Mouse (Mus musculus) CH12F3 (cell line): Measurements from ENCODE around the gene Ogfod2.

Experiments
- in situ Hi-C: fragments of 300-500 bp; cut with MboI; formaldehyde crosslinking; loops from 2 replicates; pipeline ENCODE4 v1.14.3; 2020; ENCODE audit warnings: low sequenced_read_pairs

Gene Ogfod2

GRCm38 (mm10) chr5:124093120-124093794 lies 18.8 kb upstream of the Ogfod2 start:
- in situ Hi-C loops: loop anchor here (25.0 kb wide), 1 partner anchor 281 kb away; no protein-coding TSS in a partner anchor

GRCm38 (mm10) chr5:124093852-124094604 lies 18.1 kb upstream of the Ogfod2 start:
- in situ Hi-C loops: loop anchor here (25.0 kb wide), 1 partner anchor 282 kb away; no protein-coding TSS in a partner anchor

DNA sequence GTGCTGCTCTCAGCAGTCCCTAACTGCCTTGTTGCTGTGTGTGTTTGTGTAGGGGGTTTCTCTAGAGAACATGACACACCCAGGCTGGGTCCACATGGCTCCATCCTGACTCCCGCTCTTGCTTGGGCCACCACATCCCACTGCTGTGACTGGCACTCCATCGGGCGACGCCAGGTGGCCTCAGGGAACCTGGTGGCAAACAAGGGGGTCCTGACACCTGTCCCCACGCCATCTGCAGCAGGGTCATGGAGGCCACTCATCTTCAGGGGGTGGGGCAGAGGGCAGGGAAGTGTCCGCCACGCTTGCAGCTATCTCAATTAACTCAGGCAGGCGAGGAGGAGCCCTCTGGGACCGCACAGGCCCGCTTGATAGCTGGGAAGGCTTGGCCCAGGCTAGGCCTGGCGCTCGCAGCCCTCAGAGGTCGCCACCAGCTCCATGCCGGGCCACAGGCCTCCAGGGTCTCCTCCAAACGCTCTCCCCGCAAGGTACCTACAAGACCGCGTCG lies 17.0 kb upstream of the Ogfod2 start:
- in situ Hi-C loops: loop anchor here (25.0 kb wide), 1 partner anchor 283 kb away; no protein-coding TSS in a partner anchor

DNA sequence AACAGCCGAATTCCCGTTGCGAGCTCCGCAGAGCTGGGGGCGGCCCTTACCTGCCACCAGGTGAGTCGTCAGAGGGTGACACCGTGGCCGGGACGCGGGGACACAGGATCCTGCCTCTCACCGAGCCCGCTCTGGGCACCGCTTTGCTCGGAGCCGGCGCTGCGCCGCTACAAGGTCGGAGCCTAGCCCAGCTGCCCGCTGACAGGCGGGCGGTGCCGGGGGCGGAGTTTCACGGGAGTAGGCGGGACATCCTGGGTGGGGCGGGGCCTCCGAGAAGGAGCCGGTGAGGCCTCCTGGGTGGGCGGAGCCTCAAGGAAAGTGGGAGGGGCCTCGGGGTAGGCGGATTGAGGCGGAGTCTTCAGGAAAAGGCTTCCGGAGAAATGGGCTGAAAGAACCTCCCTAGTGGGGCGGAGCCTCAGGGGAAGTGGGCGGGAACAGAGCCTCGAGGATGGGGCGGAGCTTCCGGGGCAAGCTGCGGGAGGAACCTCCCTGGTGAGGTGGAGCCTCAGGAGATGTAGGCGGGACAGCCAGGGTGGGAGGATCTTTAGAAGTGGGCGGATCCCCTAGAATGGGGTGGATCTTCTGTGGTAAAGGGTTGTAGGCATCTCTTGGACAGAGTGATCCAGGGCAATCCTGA lies 16.4 kb upstream of the Ogfod2 start, which contains the start of gene Abcb9:
Gene Abcb9 (minus strand): TSS at position 203 of the 637 bp plus-strand sequence.
- in situ Hi-C loops: loop anchor here (25.0 kb wide), 1 partner anchor 283 kb away; no protein-coding TSS in a partner anchor

GRCm38 (mm10) chr5:124098923-124099322 lies 13.2 kb upstream of the Ogfod2 start:
- in situ Hi-C loops: loop anchor here (25.0 kb wide), 1 partner anchor 287 kb away; no protein-coding TSS in a partner anchor

GRCm38 (mm10) chr5:124100128-124101044 lies 11.7 kb upstream of the Ogfod2 start:
- in situ Hi-C loops: no loop called here

- in situ Hi-C loops: no loop called here
Measured at GRCm38 (mm10) chr5:124102326-124102725, 9.8 kb upstream of the Ogfod2 start.

DNA sequence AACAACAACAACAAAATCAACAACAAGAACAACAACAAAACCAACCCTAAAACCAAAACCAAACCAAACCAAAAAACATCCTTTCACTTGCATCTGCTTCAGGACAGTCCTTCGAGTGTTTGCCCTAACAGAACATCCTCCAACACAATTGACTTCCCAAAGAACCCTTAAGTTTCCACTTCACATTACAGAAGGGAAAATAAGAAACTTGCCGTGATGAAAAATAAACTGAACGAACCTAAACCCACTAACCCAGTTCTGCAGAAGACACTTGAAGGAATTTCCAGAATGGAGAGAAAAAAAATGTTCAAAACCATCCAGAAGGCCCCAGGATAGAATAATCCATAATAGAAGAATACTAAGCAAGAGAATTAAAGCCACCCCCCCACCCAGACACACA lies 9.1 kb upstream of the Ogfod2 start:
- in situ Hi-C loops: no loop called here

GRCm38 (mm10) chr5:124103552-124103951 lies 8.5 kb upstream of the Ogfod2 start:
- in situ Hi-C loops: no loop called here

DNA sequence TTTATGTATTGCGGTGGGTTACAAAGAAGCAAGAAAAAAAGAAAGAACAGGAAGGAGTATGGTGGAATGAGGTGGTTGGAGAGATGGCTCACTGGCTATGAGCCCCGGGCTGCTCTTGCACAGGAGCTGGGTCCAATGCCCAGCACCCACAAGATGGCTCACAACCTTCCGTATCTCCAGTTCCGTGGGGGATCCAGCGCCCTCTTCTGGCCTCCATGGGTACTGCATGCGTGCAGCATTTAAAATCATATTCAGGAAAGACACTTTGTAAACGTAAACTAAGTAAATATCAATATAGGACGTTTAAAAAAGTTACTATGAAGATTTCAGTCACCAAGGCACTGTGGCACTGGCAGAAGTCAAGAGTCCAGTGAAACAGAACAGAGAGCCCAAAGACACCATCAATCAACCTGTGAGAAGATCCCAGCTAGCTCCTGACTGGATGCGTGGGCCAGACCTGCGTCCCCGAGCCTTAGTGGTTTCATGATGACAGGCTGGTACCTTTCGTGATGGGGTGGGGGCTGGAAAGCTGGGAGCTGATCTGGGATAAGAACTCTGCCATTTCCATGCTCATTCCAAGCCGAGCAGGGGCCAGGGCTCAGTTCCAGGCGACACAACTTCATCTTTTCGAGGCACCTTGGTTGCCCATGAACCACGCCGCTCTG lies 888 bp upstream of the Ogfod2 start:
- in situ Hi-C loops: no loop called here

DNA sequence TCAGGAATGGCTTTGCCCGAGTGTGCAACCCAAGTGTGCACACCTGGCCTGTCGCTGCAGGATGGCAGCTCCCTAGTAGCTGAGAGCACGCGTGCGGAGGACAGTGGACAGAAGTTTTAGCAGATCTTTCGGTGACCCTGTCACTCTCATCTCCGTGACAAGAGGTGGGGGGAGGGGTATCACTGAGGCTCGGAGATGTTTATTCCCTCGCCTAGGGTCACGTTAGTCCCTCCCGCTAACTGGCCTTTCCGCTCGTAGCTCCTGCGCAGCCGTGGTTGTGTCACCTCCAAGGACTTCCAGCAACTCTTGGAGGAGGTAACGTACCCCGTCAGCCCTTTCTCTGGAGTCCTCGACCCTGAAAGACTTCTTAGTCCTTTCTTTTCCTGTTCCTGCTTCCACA lies 434 bp downstream of the Ogfod2 start:
- in situ Hi-C loops: no loop called here

- in situ Hi-C loops: no loop called here
Measured at GRCm38 (mm10) chr5:124113030-124113429, 933 bp downstream of the Ogfod2 start.

- in situ Hi-C loops: no loop called here
Measured at GRCm38 (mm10) chr5:124114276-124115025, 2.4 kb downstream of the Ogfod2 start.

- in situ Hi-C loops: no loop called here
Measured at GRCm38 (mm10) chr5:124115531-124115930, 3.4 kb downstream of the Ogfod2 start.

DNA sequence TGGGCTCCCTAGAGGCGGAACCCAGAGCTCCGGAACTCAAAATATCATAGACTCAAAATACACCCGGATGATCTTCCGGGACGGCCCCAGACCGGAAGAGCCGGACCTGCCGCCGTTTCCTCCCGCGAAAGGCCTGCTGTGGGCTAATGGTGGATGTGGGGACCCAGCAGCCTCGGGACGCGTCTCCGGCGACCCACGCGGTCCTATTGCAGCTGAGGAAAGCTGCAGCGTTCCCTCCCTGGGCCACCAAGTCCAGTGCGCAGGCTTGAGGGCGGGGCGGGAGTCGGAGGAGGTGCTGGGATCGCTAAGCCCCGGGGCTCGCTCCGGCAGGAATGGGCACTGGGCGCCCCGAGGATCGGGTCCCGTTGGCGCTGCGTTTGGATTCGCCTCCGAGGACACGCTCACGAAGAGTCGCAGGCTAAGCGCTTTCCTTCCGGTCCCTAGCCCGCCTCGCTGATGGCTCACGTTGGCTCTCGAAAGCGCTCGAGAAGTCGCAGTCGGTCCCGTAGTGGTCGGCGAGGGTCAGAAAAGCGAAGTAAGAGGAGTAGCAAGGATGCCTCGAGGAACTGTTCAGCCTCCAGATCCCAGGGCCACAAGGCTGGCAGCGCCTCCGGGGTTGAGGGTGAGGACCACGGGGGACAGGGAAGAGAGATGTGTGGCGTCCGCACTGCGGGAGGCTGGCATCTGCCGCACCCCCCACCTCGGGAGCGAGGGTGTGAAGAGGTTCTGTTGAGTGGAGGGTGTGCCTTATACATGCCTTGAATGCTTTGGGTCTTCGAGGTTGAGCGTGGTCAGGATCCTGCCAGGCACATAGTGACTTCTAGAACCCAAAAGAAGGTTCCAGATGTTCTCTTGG lies 4.1 kb downstream of the Ogfod2 start, which contains the start of gene Arl6ip4:
Gene Arl6ip4 (plus strand): TSS at position 100 of the 856 bp plus-strand sequence.
- in situ Hi-C loops: no loop called here

DNA sequence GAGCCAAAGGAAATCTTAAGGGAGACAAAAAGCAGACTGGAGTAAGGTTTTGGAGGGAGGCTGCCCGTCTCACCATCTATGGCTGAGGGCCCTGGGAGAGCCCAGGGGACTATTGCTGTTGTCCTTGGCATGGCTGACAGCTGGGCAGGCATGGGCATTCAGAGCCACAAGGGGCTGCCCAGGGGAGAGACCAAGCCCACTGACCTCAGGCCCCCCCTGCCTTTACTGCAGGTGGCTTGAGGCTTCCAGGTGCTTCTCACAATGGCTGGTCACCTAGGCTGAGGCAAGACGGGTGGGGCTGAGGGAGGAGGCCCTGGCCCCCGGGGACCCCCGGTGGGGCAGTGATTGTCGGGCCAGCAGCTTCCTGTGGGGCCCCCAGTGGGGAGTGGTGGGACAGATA lies 7.1 kb downstream of the Ogfod2 start:
- in situ Hi-C loops: no loop called here

- in situ Hi-C loops: no loop called here
Measured at GRCm38 (mm10) chr5:124122357-124122756, 10.3 kb downstream of the Ogfod2 start.

- in situ Hi-C loops: no loop called here
Measured at GRCm38 (mm10) chr5:124125093-124125492, 13.0 kb downstream of the Ogfod2 start.
